Comparison of ENCODE assay signal across 19 mouse cellular contexts in genomic region chr11:80515346-80515745, GRCm38 (mm10). TPM values are rescaled to one million over a fixed set of nuclear protein-coding genes. Genes with fewer than 3 reads are reported as not detected.
DNase-seq lines count a peak whose midpoint lies in the region; ATAC-seq lines count a peak whose summit lies in the region.
"Had no signal": no experiment of that assay in that cellular context is flagged by ENCODE, and none has a peak within 500 bp of the region (broad histone marks: within the 10 kb centered on the region; RNA-seq: fewer than 3 reads in every experiment).

No protein-coding gene starts in this region.

- no peak overlapping the region for H3K4me2 ChIP-seq in midbrain, embryonic 11.5 days
- H3K4me2 ChIP-seq in embryonic facial prominence, embryonic 14.5 days (ENCODE audit: low read depth, low read length): no peak overlapping the region
- no peak overlapping the region for H3K4me2 ChIP-seq in forebrain, embryonic 16.5 days (ENCODE audit: low read length)
- H3K4me2 ChIP-seq: hindbrain, embryonic 15.5 days; midbrain, embryonic 12.5 days had no signal

- no peak for ATAC-seq in midbrain, embryonic 11.5 days (ENCODE audit: low FRiP score)
- ATAC-seq in embryonic facial prominence, embryonic 14.5 days (ENCODE audit: low read depth): no peak
- no peak for ATAC-seq in forebrain, embryonic 16.5 days

- no peak for DNase-seq in midbrain, embryonic 10.5 days (ENCODE audit: low spot score)
- DNase-seq in midbrain, embryonic 11.5 days (ENCODE audit: low spot score, missing footprints): no peak
- DNase-seq in embryonic facial prominence, embryonic 14.5 days (ENCODE audit: low spot score): peak; percentile 62
- peak; percentile 70 for DNase-seq in retina, postnatal 1 day
- DNase-seq in kidney, adult 18-20 months: no peak
- no peak for DNase-seq in gastrocnemius, postnatal 4 days (ENCODE audit: low spot score in 2 of 2)
- no peak for DNase-seq in right cerebral cortex, postnatal 4 days
- DNase-seq: cerebellum, postnatal 36 days; gastrocnemius, postnatal 14 days; heart, postnatal 10 days; kidney, adult 2 months; kidney, postnatal 4 days; lung, adult 18-20 months; right cerebral cortex, postnatal 25 days; thymus, postnatal 14 days had no signal

- H3K4me1 ChIP-seq in midbrain, embryonic 10.5 days: peaks cover 37% of the 10 kb centered on the region
- peaks cover 15% of the 10 kb centered on the region for H3K4me1 ChIP-seq in midbrain, embryonic 11.5 days (ENCODE audit: control insufficient read depth, insufficient read depth, low read length)
- H3K4me1 ChIP-seq in embryonic facial prominence, embryonic 14.5 days (ENCODE audit: control insufficient read depth, insufficient read depth, low read length): peaks cover 28% of the 10 kb centered on the region
- peaks cover 56% of the 10 kb centered on the region for H3K4me1 ChIP-seq in forebrain, embryonic 16.5 days (replicated peaks; ENCODE audit: control insufficient read depth, insufficient read depth, low read length)

- WGBS in midbrain, embryonic 10.5 days: 66% methylated on average over 1 of the region's 1 CpGs
- WGBS in midbrain, embryonic 11.5 days: 57% methylated on average over 1 of the region's 1 CpGs
- 42% methylated on average over 1 of the region's 1 CpGs for WGBS in embryonic facial prominence, embryonic 14.5 days
- WGBS in forebrain, embryonic 16.5 days: 41% methylated on average over 1 of the region's 1 CpGs

- H3K4me3 ChIP-seq in midbrain, embryonic 10.5 days: no peak overlapping the region
- H3K4me3 ChIP-seq in midbrain, embryonic 11.5 days (ENCODE audit: low read depth, low read length): no peak overlapping the region
- no peak overlapping the region for H3K4me3 ChIP-seq in embryonic facial prominence, embryonic 14.5 days (ENCODE audit: low read depth, low read length)
- no peak overlapping the region for H3K4me3 ChIP-seq in forebrain, embryonic 16.5 days (replicated peaks; ENCODE audit: low read length)
- H3K4me3 ChIP-seq: heart, embryonic 10.5 days; hindbrain, embryonic 15.5 days; midbrain, embryonic 12.5 days had no signal

- H3K27ac ChIP-seq in midbrain, embryonic 10.5 days (replicated peaks): peak overlapping the region; percentile 34
- no peak overlapping the region for H3K27ac ChIP-seq in midbrain, embryonic 11.5 days (ENCODE audit: low read depth, low read length)
- no peak overlapping the region for H3K27ac ChIP-seq in embryonic facial prominence, embryonic 14.5 days (replicated peaks; ENCODE audit: low read depth, low read length)
- H3K27ac ChIP-seq in forebrain, embryonic 16.5 days (ENCODE audit: low read length): peak overlapping the region; percentile 73
- H3K27ac ChIP-seq: heart, embryonic 10.5 days; hindbrain, embryonic 15.5 days; midbrain, embryonic 12.5 days had no signal

- H3K27me3 ChIP-seq in midbrain, embryonic 10.5 days (ENCODE audit: low read depth, poor library complexity, severe bottlenecking): peaks cover 50% of the 10 kb centered on the region
- peaks cover 2% of the 10 kb centered on the region; the same call in 1 of the 2 replicates for H3K27me3 ChIP-seq in midbrain, embryonic 11.5 days (ENCODE audit: control insufficient read depth, insufficient read depth, low read length)
- no peaks in the 10 kb centered on the region for H3K27me3 ChIP-seq in embryonic facial prominence, embryonic 14.5 days (replicated peaks; ENCODE audit: control insufficient read depth, insufficient read depth, low read length)
- no peaks in the 10 kb centered on the region for H3K27me3 ChIP-seq in forebrain, embryonic 16.5 days (replicated peaks; ENCODE audit: control insufficient read depth, insufficient read depth, low read length)
- H3K27me3 ChIP-seq: hindbrain, embryonic 15.5 days had no signal

- H3K9me3 ChIP-seq in midbrain, embryonic 10.5 days (replicated peaks): no peaks in the 10 kb centered on the region
- H3K9me3 ChIP-seq in midbrain, embryonic 11.5 days (ENCODE audit: control insufficient read depth, low read length): no peaks in the 10 kb centered on the region
- no peaks in the 10 kb centered on the region for H3K9me3 ChIP-seq in embryonic facial prominence, embryonic 14.5 days (ENCODE audit: control insufficient read depth, low read length)
- no peaks in the 10 kb centered on the region for H3K9me3 ChIP-seq in forebrain, embryonic 16.5 days (ENCODE audit: control insufficient read depth, low read length)
- H3K9me3 ChIP-seq: heart, embryonic 10.5 days; hindbrain, embryonic 15.5 days; midbrain, embryonic 12.5 days had no signal

- no peak overlapping the region for H3K9ac ChIP-seq in midbrain, embryonic 11.5 days (ENCODE audit: low read length)
- H3K9ac ChIP-seq in embryonic facial prominence, embryonic 14.5 days (ENCODE audit: low read depth, low read length): no peak overlapping the region
- H3K9ac ChIP-seq in forebrain, embryonic 16.5 days (replicated peaks; ENCODE audit: low read depth, low read length): no peak overlapping the region
- H3K9ac ChIP-seq: hindbrain, embryonic 15.5 days; midbrain, embryonic 12.5 days had no signal

- no peaks in the 10 kb centered on the region for H3K36me3 ChIP-seq in midbrain, embryonic 10.5 days
- H3K36me3 ChIP-seq in midbrain, embryonic 11.5 days (ENCODE audit: control insufficient read depth, insufficient read depth, low read length): no peaks in the 10 kb centered on the region
- no peaks in the 10 kb centered on the region for H3K36me3 ChIP-seq in embryonic facial prominence, embryonic 14.5 days (ENCODE audit: control insufficient read depth, insufficient read depth, low read length)
- no peaks in the 10 kb centered on the region for H3K36me3 ChIP-seq in forebrain, embryonic 16.5 days (ENCODE audit: control insufficient read depth, insufficient read depth)
- H3K36me3 ChIP-seq: heart, embryonic 10.5 days; hindbrain, embryonic 15.5 days; midbrain, embryonic 12.5 days had no signal

RNA-seq across cellular contexts. Expression of gene Cdk5r1, which starts 38.5 kb away (rescaled TPM):
- 5.2 and 11.2 TPM in 2 replicates for polyA plus RNA-seq in midbrain, embryonic 10.5 days (2016; fragmentation: Nextera tagmentation; extraction: Ambion mirVana)
- 16.3 and 16.6 TPM in 2 replicates for polyA plus RNA-seq in midbrain, embryonic 11.5 days (2014; fragmentation: Nextera tagmentation; extraction: Ambion mirVana)
- 4.9 and 5.1 TPM in 2 replicates for polyA plus RNA-seq in embryonic facial prominence, embryonic 14.5 days (2014; fragmentation: Nextera tagmentation; extraction: Ambion mirVana)
- polyA plus RNA-seq in forebrain, embryonic 16.5 days (2015; fragmentation: Nextera tagmentation; extraction: Ambion mirVana): 109 and 113 TPM in 2 replicates
- total RNA-seq in gastrocnemius, postnatal 4 days (2021): 10 to 100 TPM; 11.7 to 13.1 TPM

Comparison
In these comparisons a context has a peak if more than half of its experiments do, and no peak if none do; other contexts are left out.
1. H3K27ac ChIP-seq: peak in midbrain, embryonic 10.5 days (single experiment) and forebrain, embryonic 16.5 days (single experiment); none in midbrain, embryonic 11.5 days (single experiment) and embryonic facial prominence, embryonic 14.5 days (single experiment).
2. DNase-seq: peak in embryonic facial prominence, embryonic 14.5 days (single experiment) and retina, postnatal 1 day (single experiment); none in midbrain, embryonic 10.5 days (single experiment), midbrain, embryonic 11.5 days (single experiment), kidney, adult 18-20 months (single experiment), gastrocnemius, postnatal 4 days (0 of 2) and right cerebral cortex, postnatal 4 days (single experiment).